Mouse (Mus musculus): ENCODE data around the gene Kdm5b. TPM values are rescaled to one million over a fixed set of nuclear protein-coding genes. Genes with fewer than 3 reads are reported as not detected.

Gene Kdm5b
- polyA plus RNA-seq, 1 experiment from 2014 or later: 84.0 TPM

DNA sequence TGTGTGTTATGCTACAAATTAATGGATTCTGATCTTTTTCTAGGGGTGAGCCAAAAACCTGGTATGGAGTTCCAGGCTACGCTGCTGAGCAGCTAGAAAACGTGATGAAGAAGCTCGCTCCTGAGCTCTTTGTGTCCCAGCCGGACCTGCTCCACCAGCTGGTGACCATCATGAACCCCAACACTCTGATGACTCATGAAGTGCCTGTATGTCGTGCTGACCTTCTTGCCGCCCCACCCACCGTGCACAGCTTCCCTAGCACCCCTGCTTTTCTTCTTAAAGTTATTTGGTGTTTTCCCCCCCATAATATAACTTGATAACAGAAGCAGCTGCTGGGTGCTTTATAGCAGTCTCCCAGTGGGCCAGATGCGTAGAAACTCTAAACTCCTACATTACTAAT, 45.7 kb downstream of the Kdm5b start:
- no peak overlapping the region for H3K27ac ChIP-seq (replicated peaks; ENCODE audit: low read depth, low read length)
- no peak for DNase-seq (ENCODE audit: low spot score)
- WGBS: 85% methylated on average over 8 of the region's 8 CpGs
- no peaks in the 10 kb centered on the region for H3K4me1 ChIP-seq (ENCODE audit: control insufficient read depth, insufficient read depth, low read length)
- H3K4me3 ChIP-seq (ENCODE audit: low read depth, low read length): no peak overlapping the region
- no peaks in the 10 kb centered on the region for H3K27me3 ChIP-seq (ENCODE audit: control insufficient read depth, insufficient read depth, low read length)
- no peaks in the 10 kb centered on the region for H3K9me3 ChIP-seq (replicated peaks; ENCODE audit: control insufficient read depth, low read length)
- H3K36me3 ChIP-seq (replicated peaks; ENCODE audit: control insufficient read depth, insufficient read depth, low read depth, low read length): peaks cover 8% of the 10 kb centered on the region
- no peak overlapping the region for H3K9ac ChIP-seq (replicated peaks; ENCODE audit: low read length)
- ATAC-seq (replicated peaks; ENCODE audit: insufficient number of reproducible peaks, low FRiP score, low TSS enrichment, low read depth): no peak
- H3K4me2 ChIP-seq (ENCODE audit: low read depth, low read length): no peak overlapping the region

DNA sequence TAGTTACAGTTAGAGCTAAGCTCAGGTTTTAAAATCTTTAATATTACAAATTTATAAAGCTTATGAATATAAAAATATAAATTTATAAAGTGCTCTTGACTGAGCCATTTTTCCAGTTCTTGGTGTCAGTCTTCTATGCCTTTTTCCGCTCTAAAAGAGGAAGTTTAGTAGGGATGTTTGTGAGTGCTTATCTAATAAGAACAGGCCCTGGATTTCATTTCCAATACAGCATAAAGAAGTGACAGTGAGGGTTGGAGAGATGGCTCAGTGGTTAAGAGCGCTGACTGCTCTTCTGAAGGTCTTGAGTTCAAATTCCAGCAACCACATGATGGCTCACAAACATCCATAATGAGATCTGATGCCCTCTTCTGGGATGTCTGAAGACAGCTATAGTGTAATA, 46.4 kb downstream of the Kdm5b start:
- Histone ChIP-seq H3K9me3 (replicated peaks; ENCODE audit: control insufficient read depth, low read length) (no peaks in the 10 kb centered on the region), H3K4me1 (ENCODE audit: control insufficient read depth, insufficient read depth, low read length) (no peaks in the 10 kb centered on the region), H3K9ac (replicated peaks; ENCODE audit: low read length) (no peak overlapping the region), H3K4me3 (ENCODE audit: low read depth, low read length) (no peak overlapping the region), H3K36me3 (replicated peaks; ENCODE audit: control insufficient read depth, insufficient read depth, low read depth, low read length) (peaks cover 4% of the 10 kb centered on the region), H3K4me2 (ENCODE audit: low read depth, low read length) (no peak overlapping the region), H3K27me3 (ENCODE audit: control insufficient read depth, insufficient read depth, low read length) (no peaks in the 10 kb centered on the region), H3K27ac (replicated peaks; ENCODE audit: low read depth, low read length) (no peak overlapping the region)
- no peak for ATAC-seq (replicated peaks; ENCODE audit: insufficient number of reproducible peaks, low FRiP score, low TSS enrichment, low read depth)
- DNase-seq (ENCODE audit: low spot score): no peak
- WGBS: 98% methylated on average over 2 of the region's 2 CpGs

DNA sequence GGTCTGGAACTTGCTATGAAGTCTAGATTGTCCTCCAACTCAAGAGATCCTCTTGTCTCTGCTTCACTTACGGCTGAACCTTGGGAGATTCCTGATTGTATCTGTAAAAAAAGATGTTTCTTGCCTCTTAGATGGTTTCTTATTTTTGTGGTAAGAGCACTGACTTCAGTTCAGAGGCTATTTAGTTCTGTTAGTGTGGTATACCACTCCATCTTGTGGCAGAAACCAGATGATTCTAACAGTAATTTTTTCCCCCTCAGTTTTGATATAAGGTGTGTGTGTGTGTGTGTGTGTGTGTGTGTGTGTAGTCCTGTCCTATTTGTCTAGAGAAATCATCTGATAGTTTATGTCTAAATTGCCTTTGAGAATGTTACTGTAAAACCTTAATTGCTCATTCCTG, 47.3 kb downstream of the Kdm5b start:
- Histone ChIP-seq H3K4me3 (ENCODE audit: low read depth, low read length) (no peak overlapping the region), H3K27me3 (ENCODE audit: control insufficient read depth, insufficient read depth, low read length) (no peaks in the 10 kb centered on the region), H3K9ac (replicated peaks; ENCODE audit: low read length) (no peak overlapping the region), H3K27ac (replicated peaks; ENCODE audit: low read depth, low read length) (no peak overlapping the region), H3K4me2 (ENCODE audit: low read depth, low read length) (no peak overlapping the region), H3K9me3 (replicated peaks; ENCODE audit: control insufficient read depth, low read length) (no peaks in the 10 kb centered on the region), H3K36me3 (replicated peaks; ENCODE audit: control insufficient read depth, insufficient read depth, low read depth, low read length) (peaks cover 4% of the 10 kb centered on the region), H3K4me1 (ENCODE audit: control insufficient read depth, insufficient read depth, low read length) (no peaks in the 10 kb centered on the region)
- ATAC-seq (replicated peaks; ENCODE audit: insufficient number of reproducible peaks, low FRiP score, low TSS enrichment, low read depth): no peak
- DNase-seq (ENCODE audit: low spot score): no peak
- 98% methylated on average over 1 of the region's 1 CpGs for WGBS

DNA sequence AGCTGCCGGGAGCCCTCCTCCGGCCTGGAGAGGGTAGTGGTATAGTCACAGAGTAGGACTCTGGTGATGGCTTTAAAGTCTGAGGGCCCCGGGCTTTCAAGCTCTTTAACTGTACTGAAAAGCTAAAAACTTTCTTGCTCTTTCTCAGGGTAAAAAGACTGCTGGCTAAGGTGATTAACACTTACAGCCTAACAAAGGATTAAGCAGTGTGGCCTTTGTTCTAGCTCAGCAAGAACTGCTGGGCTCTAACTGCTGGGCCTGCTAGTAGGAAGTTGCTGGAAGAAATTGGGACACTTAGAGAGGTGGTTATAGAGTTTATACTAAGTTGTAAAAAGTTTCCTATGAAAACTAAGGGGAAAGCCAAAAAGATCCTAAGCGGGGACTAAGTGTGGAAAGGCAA, 49.2 kb downstream of the Kdm5b start:
- H3K4me2 ChIP-seq (ENCODE audit: low read depth, low read length): no peak overlapping the region
- H3K27ac ChIP-seq (replicated peaks; ENCODE audit: low read depth, low read length): no peak overlapping the region
- ATAC-seq (replicated peaks; ENCODE audit: insufficient number of reproducible peaks, low FRiP score, low TSS enrichment, low read depth) (no peak), DNase-seq (ENCODE audit: low spot score) (no peak)
- H3K4me1 ChIP-seq (ENCODE audit: control insufficient read depth, insufficient read depth, low read length): no peaks in the 10 kb centered on the region
- H3K9me3 ChIP-seq (replicated peaks; ENCODE audit: control insufficient read depth, low read length): no peaks in the 10 kb centered on the region
- H3K9ac ChIP-seq (replicated peaks; ENCODE audit: low read length): no peak overlapping the region
- no peak overlapping the region for H3K4me3 ChIP-seq (ENCODE audit: low read depth, low read length)
- peaks cover 14% of the 10 kb centered on the region for H3K36me3 ChIP-seq (replicated peaks; ENCODE audit: control insufficient read depth, insufficient read depth, low read depth, low read length)
- 79% methylated on average over 4 of the region's 4 CpGs for WGBS
- no peaks in the 10 kb centered on the region for H3K27me3 ChIP-seq (ENCODE audit: control insufficient read depth, insufficient read depth, low read length)

DNA sequence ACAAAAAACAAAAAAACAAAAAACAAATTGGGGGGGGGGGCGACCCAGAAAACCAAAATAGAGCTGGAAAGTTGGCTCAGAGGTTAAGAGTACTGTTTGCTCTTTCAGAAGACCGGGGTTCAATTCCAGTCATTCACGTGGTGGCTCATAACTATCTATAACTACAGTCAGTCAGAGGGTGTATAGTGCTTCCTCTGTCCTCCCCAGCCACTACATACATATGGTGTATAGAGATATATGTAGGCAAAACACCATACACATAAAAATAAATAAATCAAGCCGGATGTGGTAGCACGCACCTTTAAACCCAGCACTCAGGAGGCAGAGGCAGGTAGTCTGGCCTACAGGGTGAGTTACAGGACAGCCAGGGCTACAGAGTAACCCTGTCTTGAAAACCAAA, 54.6 kb downstream of the Kdm5b start:
- DNase-seq (ENCODE audit: low spot score): no peak
- H3K9ac ChIP-seq (replicated peaks; ENCODE audit: low read length): no peak overlapping the region
- H3K4me3 ChIP-seq (ENCODE audit: low read depth, low read length): no peak overlapping the region
- H3K36me3 ChIP-seq (replicated peaks; ENCODE audit: control insufficient read depth, insufficient read depth, low read depth, low read length): peaks cover 30% of the 10 kb centered on the region
- ATAC-seq (replicated peaks; ENCODE audit: insufficient number of reproducible peaks, low FRiP score, low TSS enrichment, low read depth): no peak
- H3K4me1 ChIP-seq (ENCODE audit: control insufficient read depth, insufficient read depth, low read length): no peaks in the 10 kb centered on the region
- WGBS: 97% methylated on average over 5 of the region's 5 CpGs
- no peaks in the 10 kb centered on the region for H3K27me3 ChIP-seq (ENCODE audit: control insufficient read depth, insufficient read depth, low read length)
- H3K4me2 ChIP-seq (ENCODE audit: low read depth, low read length): no peak overlapping the region
- no peaks in the 10 kb centered on the region for H3K9me3 ChIP-seq (replicated peaks; ENCODE audit: control insufficient read depth, low read length)
- H3K27ac ChIP-seq (replicated peaks; ENCODE audit: low read depth, low read length): no peak overlapping the region

DNA sequence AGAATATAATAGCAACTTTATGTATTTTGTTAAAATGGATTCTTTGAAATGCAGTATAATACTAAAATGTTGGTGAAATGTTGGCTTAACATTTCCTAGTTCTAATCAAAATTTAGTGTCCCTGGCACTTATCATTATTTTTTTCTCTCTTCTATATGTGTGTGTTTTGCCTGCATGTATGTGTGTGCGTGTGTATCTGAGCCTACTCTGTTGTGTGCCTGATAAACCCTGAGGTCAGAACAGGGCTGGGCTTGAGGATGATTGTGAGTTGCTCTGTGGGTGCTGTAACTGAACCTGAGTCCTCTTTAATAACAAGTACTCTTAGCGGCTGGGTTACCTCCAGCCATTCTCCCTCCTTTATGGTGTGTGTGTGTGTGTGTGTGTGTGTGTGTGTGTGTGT, 55.0 kb downstream of the Kdm5b start:
- WGBS: 93% methylated on average over 2 of the region's 2 CpGs
- no peak for ATAC-seq (replicated peaks; ENCODE audit: insufficient number of reproducible peaks, low FRiP score, low TSS enrichment, low read depth)

DNA sequence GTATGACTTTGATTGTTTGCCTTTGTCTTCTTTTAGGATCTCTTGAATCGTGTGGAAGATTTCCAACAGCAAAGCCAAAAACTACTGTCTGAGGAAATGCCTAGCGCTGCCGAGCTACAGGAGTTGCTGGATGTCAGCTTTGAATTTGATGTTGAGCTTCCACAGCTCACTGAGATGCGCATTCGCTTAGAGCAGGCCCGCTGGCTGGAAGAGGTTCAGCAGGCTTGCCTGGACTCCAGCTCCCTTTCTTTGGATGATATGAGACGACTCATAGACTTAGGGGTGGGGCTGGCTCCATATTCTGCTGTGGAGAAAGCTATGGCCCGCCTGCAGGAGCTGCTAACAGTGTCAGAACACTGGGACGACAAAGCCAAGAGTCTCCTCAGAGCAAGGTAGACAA, 57.7 kb downstream of the Kdm5b start:
- Histone ChIP-seq H3K4me3 (ENCODE audit: low read depth, low read length) (no peak overlapping the region), H3K36me3 (replicated peaks; ENCODE audit: control insufficient read depth, insufficient read depth, low read depth, low read length) (peaks cover 38% of the 10 kb centered on the region), H3K27me3 (ENCODE audit: control insufficient read depth, insufficient read depth, low read length) (no peaks in the 10 kb centered on the region), H3K9me3 (replicated peaks; ENCODE audit: control insufficient read depth, low read length) (no peaks in the 10 kb centered on the region), H3K4me1 (ENCODE audit: control insufficient read depth, insufficient read depth, low read length) (no peaks in the 10 kb centered on the region), H3K27ac (replicated peaks; ENCODE audit: low read depth, low read length) (no peak overlapping the region), H3K9ac (replicated peaks; ENCODE audit: low read length) (no peak overlapping the region), H3K4me2 (ENCODE audit: low read depth, low read length) (no peak overlapping the region)
- WGBS: 88% methylated on average over 9 of the region's 9 CpGs
- ATAC-seq (replicated peaks; ENCODE audit: insufficient number of reproducible peaks, low FRiP score, low TSS enrichment, low read depth) (no peak), DNase-seq (ENCODE audit: low spot score) (no peak)

More for the DNA sequence above, 55.0 kb downstream of the Kdm5b start:
- H3K9me3 ChIP-seq (replicated peaks; ENCODE audit: control insufficient read depth, low read length): no peaks in the 10 kb centered on the region
- H3K4me3 ChIP-seq (ENCODE audit: low read depth, low read length): no peak overlapping the region
- H3K27me3 ChIP-seq (ENCODE audit: control insufficient read depth, insufficient read depth, low read length): no peaks in the 10 kb centered on the region
- no peak overlapping the region for H3K4me2 ChIP-seq (ENCODE audit: low read depth, low read length)
- peaks cover 33% of the 10 kb centered on the region for H3K36me3 ChIP-seq (replicated peaks; ENCODE audit: control insufficient read depth, insufficient read depth, low read depth, low read length)
- H3K9ac ChIP-seq (replicated peaks; ENCODE audit: low read length): no peak overlapping the region
- no peak for DNase-seq (ENCODE audit: low spot score)
- H3K27ac ChIP-seq (replicated peaks; ENCODE audit: low read depth, low read length): no peak overlapping the region
- no peaks in the 10 kb centered on the region for H3K4me1 ChIP-seq (ENCODE audit: control insufficient read depth, insufficient read depth, low read length)

DNA sequence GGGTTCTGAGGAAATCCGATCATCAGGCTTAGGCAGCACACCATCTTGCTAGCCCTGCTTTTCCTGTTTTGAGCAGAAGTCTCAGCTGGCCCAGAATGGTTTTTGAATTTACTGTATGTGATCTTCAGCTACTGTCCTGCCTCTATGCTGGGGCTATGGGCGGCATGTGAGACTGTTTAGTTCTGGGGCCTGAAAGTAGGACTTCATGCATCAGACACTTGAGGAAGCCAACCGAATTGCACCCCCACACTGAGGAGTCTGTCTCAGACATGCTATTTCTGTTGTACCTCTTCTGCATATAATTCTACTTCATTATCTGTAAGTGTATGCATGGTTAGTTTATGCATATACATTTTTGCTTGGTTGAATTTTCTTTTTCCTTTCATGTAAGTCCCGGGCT, 65.4 kb downstream of the Kdm5b start:
- no peak overlapping the region for H3K4me3 ChIP-seq (ENCODE audit: low read depth, low read length)
- ATAC-seq (replicated peaks; ENCODE audit: insufficient number of reproducible peaks, low FRiP score, low TSS enrichment, low read depth): no peak
- H3K9ac ChIP-seq (replicated peaks; ENCODE audit: low read length): no peak overlapping the region
- no peaks in the 10 kb centered on the region for H3K4me1 ChIP-seq (ENCODE audit: control insufficient read depth, insufficient read depth, low read length)
- H3K27ac ChIP-seq (replicated peaks; ENCODE audit: low read depth, low read length): no peak overlapping the region
- no peak overlapping the region for H3K4me2 ChIP-seq (ENCODE audit: low read depth, low read length)
- 92% methylated on average over 4 of the region's 4 CpGs for WGBS
- peaks cover 17% of the 10 kb centered on the region for H3K36me3 ChIP-seq (replicated peaks; ENCODE audit: control insufficient read depth, insufficient read depth, low read depth, low read length)
- H3K27me3 ChIP-seq (ENCODE audit: control insufficient read depth, insufficient read depth, low read length): no peaks in the 10 kb centered on the region
- H3K9me3 ChIP-seq (replicated peaks; ENCODE audit: control insufficient read depth, low read length): no peaks in the 10 kb centered on the region
- no peak for DNase-seq (ENCODE audit: low spot score)
